Mouse (Mus musculus) ovary, postnatal 36 days (tissue): Measurements from ENCODE around the gene Dip2b.

Source experiments
- DNase-seq: peaks from one replicate; pipeline ENCODE4 v3.0.0; 2022; ENCODE audit warnings: low spot score, mixed read lengths

Dip2b gene

GRCm38 (mm10) chr15:100263246-100263905, 224.9 kb downstream of the Dip2b start:
- DNase-seq: no peak

GRCm38 (mm10) chr15:100265586-100266325, 227.3 kb downstream of the Dip2b start:
- no peak for DNase-seq

DNA sequence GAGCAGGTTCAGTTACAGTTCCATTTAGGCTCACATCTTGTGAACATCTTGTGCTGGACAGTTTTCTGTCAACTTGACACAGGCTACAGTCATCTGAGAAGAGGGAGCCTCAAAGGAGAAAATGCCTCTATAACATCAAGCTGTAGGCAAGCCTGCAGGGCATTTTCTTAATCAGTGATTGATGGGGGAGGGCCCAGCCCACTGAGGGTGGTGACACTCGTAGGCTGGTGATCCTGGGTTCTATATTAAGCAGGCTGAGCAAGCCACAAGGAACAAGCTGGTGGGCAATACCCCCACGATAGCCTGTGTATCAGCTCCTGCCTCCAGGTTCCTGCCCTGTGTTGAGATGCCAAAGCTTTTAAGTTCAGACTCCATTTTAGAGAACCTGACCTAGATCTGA, 230.5 kb downstream of the Dip2b start:
- DNase-seq: no peak
